26 mouse cellular contexts compared by ENCODE assay signal in the genomic region with DNA sequence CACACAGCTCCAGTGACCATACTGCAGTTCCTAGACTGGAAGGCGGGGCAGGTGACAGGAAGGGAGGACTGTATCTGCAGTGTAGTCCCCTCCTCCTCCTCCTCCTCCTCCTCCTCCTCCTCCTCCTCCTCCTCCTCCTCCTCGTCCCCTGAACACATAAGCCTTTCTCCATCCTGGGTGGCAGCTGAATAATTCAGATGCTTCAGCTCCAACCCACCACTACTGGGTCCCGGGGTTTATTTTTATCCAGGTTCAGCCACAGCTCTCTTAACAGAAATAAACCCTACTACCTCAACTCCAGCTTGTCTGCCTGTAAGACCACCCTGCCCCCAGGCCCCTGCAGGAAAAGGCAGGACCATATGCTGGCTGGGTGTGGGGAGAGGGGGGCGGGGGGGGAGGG. TPM values are rescaled to one million over a fixed set of nuclear protein-coding genes. Genes with fewer than 3 reads are reported as not detected.
DNase-seq lines count a peak whose midpoint lies in the region; ATAC-seq and TF ChIP-seq lines count a peak whose summit lies in the region.
"Had no signal": no experiment of that assay in that cellular context is flagged by ENCODE, and none has a peak within 500 bp of the region (broad histone marks: within the 10 kb centered on the region; RNA-seq: fewer than 3 reads in every experiment).

No protein-coding gene starts in this region.

- H3K4me2 ChIP-seq in forebrain, postnatal 0 days (ENCODE audit: low read depth) = 0 out of 2 replicates have a peak overlapping the region, but pooled peaks have one; percentile 57
- H3K4me2 ChIP-seq in forebrain, embryonic 13.5 days = no peak overlapping the region
- H3K4me2 ChIP-seq: heart, embryonic 12.5 days; heart, embryonic 15.5 days had no signal

- no peaks in the 10 kb centered on the region for H3K9me3 ChIP-seq in forebrain, postnatal 0 days (ENCODE audit: low read length)
- no peaks in the 10 kb centered on the region for H3K9me3 ChIP-seq in forebrain, embryonic 13.5 days (replicated peaks)
- H3K9me3 ChIP-seq: heart, embryonic 12.5 days; heart, embryonic 15.5 days; hindbrain, embryonic 10.5 days; hindbrain, embryonic 13.5 days had no signal

- H3K4me1 ChIP-seq in forebrain, postnatal 0 days (ENCODE audit: insufficient read depth) = peaks cover 21% of the 10 kb centered on the region; the same call in 1 of the 2 replicates
- H3K4me1 ChIP-seq in forebrain, embryonic 13.5 days = peaks cover 61% of the 10 kb centered on the region
- peaks cover 11% of the 10 kb centered on the region for H3K4me1 ChIP-seq in cortical plate, adult 2 months (ENCODE audit: control insufficient read depth, insufficient read depth, low read length)
- H3K4me1 ChIP-seq: heart, embryonic 15.5 days had no signal

- 45% methylated on average over 3 of the region's 4 CpGs for WGBS in forebrain, postnatal 0 days
- WGBS in forebrain, embryonic 13.5 days = 54% methylated on average over 3 of the region's 4 CpGs

- TF ChIP-seq POLR2A in cortical plate, adult 2 months (IDR thresholded peaks at IDR 0.05; ENCODE audit: extremely low read depth, insufficient read depth, low read length) = no peak

- TF ChIP-seq CTCF in forebrain, postnatal 0 days (IDR thresholded peaks at IDR 0.05; ENCODE audit: low read depth) = no peak
- no peak for TF ChIP-seq CTCF in layer of hippocampus, adult 2 months (conservative IDR thresholded peaks at IDR 0.05)
- no peak for TF ChIP-seq CTCF in cortical plate, adult 2 months (IDR thresholded peaks at IDR 0.05; ENCODE audit: extremely low read depth, insufficient read depth, low read length)

- no peak overlapping the region for H3K27ac ChIP-seq in forebrain, postnatal 0 days (ENCODE audit: low read depth, low read length)
- H3K27ac ChIP-seq in forebrain, embryonic 13.5 days = no peak overlapping the region
- H3K27ac ChIP-seq in layer of hippocampus, adult 2 months = peak overlapping the region; percentile 90; the same call in 1 of the 2 replicates
- no peak overlapping the region for H3K27ac ChIP-seq in cortical plate, adult 2 months (ENCODE audit: insufficient read depth, low read length)
- H3K27ac ChIP-seq: heart, embryonic 15.5 days; hindbrain, embryonic 10.5 days; hindbrain, embryonic 13.5 days had no signal

- H3K4me3 ChIP-seq in forebrain, postnatal 0 days (ENCODE audit: low read depth, low read length) = no peak overlapping the region
- no peak overlapping the region for H3K4me3 ChIP-seq in forebrain, embryonic 13.5 days
- peak overlapping the region; percentile 60; the same call in 1 of the 2 replicates for H3K4me3 ChIP-seq in layer of hippocampus, adult 2 months
- H3K4me3 ChIP-seq in cortical plate, adult 2 months (ENCODE audit: insufficient read depth, low read length) = peak overlapping the region; percentile 84; the same call in 1 of the 2 replicates
- H3K4me3 ChIP-seq: heart, embryonic 12.5 days; heart, embryonic 15.5 days; hindbrain, embryonic 10.5 days; hindbrain, embryonic 13.5 days had no signal

- H3K27me3 ChIP-seq in forebrain, postnatal 0 days (ENCODE audit: insufficient read depth, low read length) = no peaks in the 10 kb centered on the region
- peaks cover 39% of the 10 kb centered on the region for H3K27me3 ChIP-seq in forebrain, embryonic 13.5 days

- no peak overlapping the region for H3K9ac ChIP-seq in forebrain, postnatal 0 days
- H3K9ac ChIP-seq in forebrain, embryonic 13.5 days = no peak overlapping the region
- H3K9ac ChIP-seq: heart, embryonic 12.5 days; heart, embryonic 15.5 days; hindbrain, embryonic 13.5 days had no signal

- H3K36me3 ChIP-seq in forebrain, postnatal 0 days (ENCODE audit: insufficient read depth) = no peaks in the 10 kb centered on the region
- no peaks in the 10 kb centered on the region for H3K36me3 ChIP-seq in forebrain, embryonic 13.5 days (ENCODE audit: poor library complexity, severe bottlenecking)
- H3K36me3 ChIP-seq: heart, embryonic 12.5 days; heart, embryonic 15.5 days; hindbrain, embryonic 10.5 days; hindbrain, embryonic 13.5 days had no signal

- no peak for DNase-seq in forebrain, postnatal 0 days
- no peak for DNase-seq in layer of hippocampus, adult 2 months (ENCODE audit: low spot score in 2 of 2)
- no peak for DNase-seq in layer of hippocampus, adult 9-10 months (ENCODE audit: low spot score)
- peak; percentile 59 for DNase-seq in brain, adult 2 months (ENCODE audit: low read depth, low spot score)
- DNase-seq: adrenal gland, adult 2 months; adrenal gland, postnatal 14 days; cerebellum, postnatal 14 days; embryo, embryonic 11 days; gastrocnemius, postnatal 25 days; heart, adult 18-20 months; heart, postnatal 10 days; heart, postnatal 36 days; kidney, adult 18-20 months had no signal

- no peak for ATAC-seq in forebrain, postnatal 0 days
- no peak for ATAC-seq in forebrain, embryonic 13.5 days
- ATAC-seq: CD4-positive, CD25-positive, alpha-beta regulatory T cell, adult 4 months; inflammation-experienced regulatory T-cells, adult 6 months; intestine, embryonic 16.5 days had no signal

RNA-seq across cellular contexts. Expression of a gene that starts 3.7 kb away (rescaled TPM):
- total RNA-seq in forebrain, postnatal 0 days (2014; rRNA removed) = 39.2 and 44.1 TPM in 2 replicates
- polyA plus RNA-seq in forebrain, postnatal 0 days (2015; fragmentation: Nextera tagmentation; extraction: Ambion mirVana) = 29.5 and 36.4 TPM in 2 replicates
- 7.7 and 8.9 TPM in 2 replicates for polyA plus RNA-seq in forebrain, embryonic 13.5 days (2015; fragmentation: Nextera tagmentation; extraction: Ambion mirVana)
- total RNA-seq in layer of hippocampus, adult 2 months (2021) = 100 to 1,000 TPM; 226 to 235 TPM
- 256 and 278 TPM in 2 replicates for polyA plus RNA-seq in cortical plate, adult 2 months (2012; rRNA removed)
- total RNA-seq: common myeloid progenitor, adult 5-6 weeks; heart, adult 18-20 months; heart, postnatal 10 days; heart, postnatal 36 days; MEL had no signal
- polyA plus RNA-seq: C2C12; CD4-positive, CD25-positive, alpha-beta regulatory T cell, adult 4 months; gonadal fat pad, adult 2 months; heart, embryonic 12.5 days; heart, embryonic 15.5 days; inflammation-experienced regulatory T-cells, adult 6 months had no signal

Comparison
In these comparisons a context has a peak if more than half of its experiments do, and no peak if none do; other contexts are left out.
1. H3K4me3 ChIP-seq: peak in layer of hippocampus, adult 2 months (single experiment) and cortical plate, adult 2 months (single experiment); none in forebrain, postnatal 0 days (single experiment) and forebrain, embryonic 13.5 days (single experiment).